Mouse (Mus musculus): Measurements from ENCODE around the gene Ctnna3. TPM values are rescaled to one million over a fixed set of nuclear protein-coding genes. Genes with fewer than 3 reads are reported as not detected.
A peak's percentile ranks its signal among the peaks of the same experiment; 100 is the strongest.

Gene Ctnna3
- total and polyA plus RNA-seq, 2 experiments from 2014 or later = 0.51 to 0.52 TPM

DNA sequence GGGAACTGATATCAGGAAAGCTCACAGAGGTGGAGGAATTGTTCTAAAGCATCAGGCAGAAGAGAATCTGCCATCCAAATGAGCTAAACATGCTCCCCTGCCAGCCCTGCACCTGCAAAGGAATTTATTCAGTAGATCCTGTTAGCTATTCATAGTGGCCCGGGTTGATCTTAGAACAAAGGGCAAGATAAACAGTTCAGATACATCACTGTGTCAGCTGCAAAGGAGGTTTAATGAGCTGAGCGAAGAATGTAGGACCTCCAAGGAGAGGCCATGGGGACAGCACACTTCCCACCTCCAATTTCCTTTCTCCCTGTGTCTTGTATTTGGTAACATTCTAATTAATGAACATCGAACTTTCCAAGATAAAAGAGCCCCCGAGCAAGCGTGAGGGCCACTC is 1206.9 kb downstream of the Ctnna3 start:
- no peaks in the 10 kb centered on the region for H3K9me3 ChIP-seq (ENCODE audit: low read length)
- no peak for TF ChIP-seq CTCF (IDR thresholded peaks at IDR 0.05; ENCODE audit: low read depth)
- no peaks in the 10 kb centered on the region for H3K27me3 ChIP-seq (ENCODE audit: insufficient read depth, low read length)
- H3K27ac ChIP-seq (ENCODE audit: low read depth, low read length) = no peak overlapping the region
- DNase-seq (no peak), ATAC-seq (no peak)
- H3K4me3 ChIP-seq (ENCODE audit: low read depth, low read length) = no peak overlapping the region
- no peaks in the 10 kb centered on the region for H3K4me1 ChIP-seq (ENCODE audit: insufficient read depth)
- whole genome bisulfite sequencing = 10% methylated on average over 5 of the region's 5 CpGs
- H3K4me2 ChIP-seq (ENCODE audit: low read depth) = no peak overlapping the region
- H3K36me3 ChIP-seq (ENCODE audit: insufficient read depth) = no peaks in the 10 kb centered on the region
- H3K9ac ChIP-seq = no peak overlapping the region

DNA sequence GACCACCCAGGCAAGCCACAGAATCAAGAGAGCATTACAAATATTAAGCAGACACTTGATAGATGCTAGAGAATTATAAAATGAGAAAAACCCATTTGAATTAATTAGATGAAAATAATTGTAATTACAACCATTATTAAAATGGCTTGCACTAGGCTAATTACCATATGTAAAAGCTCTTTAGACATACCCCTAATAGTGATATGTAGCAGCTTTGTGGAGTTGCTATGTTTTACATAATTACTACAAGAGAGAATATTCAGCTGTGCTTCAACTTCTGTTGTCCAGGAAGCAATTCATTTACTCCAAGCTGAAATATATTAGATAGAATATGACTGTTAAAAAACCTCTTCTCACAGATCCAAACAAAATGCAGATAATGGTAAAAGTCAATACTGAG is 1209.2 kb downstream of the Ctnna3 start:
- no peak overlapping the region for H3K27ac ChIP-seq (ENCODE audit: low read depth, low read length)
- peak; percentile 36; the same call in 1 of the 2 replicates for ATAC-seq
- no peaks in the 10 kb centered on the region for H3K36me3 ChIP-seq (ENCODE audit: insufficient read depth)
- no peaks in the 10 kb centered on the region for H3K4me1 ChIP-seq (ENCODE audit: insufficient read depth)
- no peak for TF ChIP-seq CTCF (IDR thresholded peaks at IDR 0.05; ENCODE audit: low read depth)
- no peak overlapping the region for H3K9ac ChIP-seq
- no peaks in the 10 kb centered on the region for H3K27me3 ChIP-seq (ENCODE audit: insufficient read depth, low read length)
- no peaks in the 10 kb centered on the region for H3K9me3 ChIP-seq (ENCODE audit: low read length)
- peak; percentile 0 for DNase-seq
- no peak overlapping the region for H3K4me3 ChIP-seq (ENCODE audit: low read depth, low read length)
- H3K4me2 ChIP-seq (ENCODE audit: low read depth) = no peak overlapping the region

DNA sequence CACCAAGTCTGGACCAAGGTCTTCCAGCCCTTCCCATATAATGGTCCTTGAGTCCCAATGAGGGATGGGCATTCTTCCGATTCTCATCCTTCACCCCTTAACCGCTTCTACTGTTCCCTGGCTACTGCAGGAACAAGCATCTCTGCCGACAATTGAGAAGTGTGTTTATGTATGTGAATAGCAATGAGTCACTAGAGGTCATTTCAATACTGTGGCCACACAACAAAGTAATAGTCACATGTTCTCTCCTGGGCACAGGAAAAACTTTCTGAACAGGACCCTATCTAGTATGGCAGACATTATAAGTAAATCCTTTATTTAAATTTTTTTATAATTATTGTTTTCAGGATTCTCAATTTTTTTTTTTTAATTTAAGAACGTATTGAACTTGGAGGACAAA is 1211.2 kb downstream of the Ctnna3 start:
- H3K9me3 ChIP-seq (ENCODE audit: low read length) = no peaks in the 10 kb centered on the region
- no peak for TF ChIP-seq CTCF (IDR thresholded peaks at IDR 0.05; ENCODE audit: low read depth)
- H3K4me2 ChIP-seq (ENCODE audit: low read depth) = no peak overlapping the region
- no peak overlapping the region for H3K27ac ChIP-seq (ENCODE audit: low read depth, low read length)
- no peaks in the 10 kb centered on the region for H3K36me3 ChIP-seq (ENCODE audit: insufficient read depth)
- no peak overlapping the region for H3K4me3 ChIP-seq (ENCODE audit: low read depth, low read length)
- no peaks in the 10 kb centered on the region for H3K27me3 ChIP-seq (ENCODE audit: insufficient read depth, low read length)
- 80% methylated on average over 4 of the region's 4 CpGs for WGBS
- ATAC-seq (no peak), DNase-seq (no peak)
- no peaks in the 10 kb centered on the region for H3K4me1 ChIP-seq (ENCODE audit: insufficient read depth)
- H3K9ac ChIP-seq = no peak overlapping the region

DNA sequence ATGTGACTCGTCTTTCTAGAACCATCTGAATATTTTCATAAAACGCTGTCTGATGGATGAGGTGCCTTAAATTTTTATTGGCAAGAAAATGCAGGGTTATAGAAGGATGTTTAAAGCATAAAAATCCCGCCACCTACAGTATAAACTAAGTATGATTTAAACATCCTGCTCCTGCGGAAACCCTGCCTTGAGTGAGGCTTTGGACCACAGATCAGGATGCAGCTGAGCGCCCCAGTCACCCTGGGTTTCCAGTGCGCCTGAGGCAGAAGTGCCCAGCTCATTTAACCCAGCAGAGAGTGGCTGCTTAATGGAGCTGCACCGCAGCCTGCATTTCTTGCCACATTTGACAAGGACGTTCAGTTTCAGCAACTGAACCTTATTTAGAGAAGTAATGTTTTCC is 1211.7 kb downstream of the Ctnna3 start:
- Histone ChIP-seq H3K27ac (ENCODE audit: low read depth, low read length) (no peak overlapping the region), H3K27me3 (ENCODE audit: insufficient read depth, low read length) (no peaks in the 10 kb centered on the region), H3K4me3 (ENCODE audit: low read depth, low read length) (no peak overlapping the region), H3K4me1 (ENCODE audit: insufficient read depth) (no peaks in the 10 kb centered on the region), H3K4me2 (ENCODE audit: low read depth) (no peak overlapping the region), H3K9ac (no peak overlapping the region), H3K36me3 (ENCODE audit: insufficient read depth) (no peaks in the 10 kb centered on the region), H3K9me3 (ENCODE audit: low read length) (no peaks in the 10 kb centered on the region)
- no peak for TF ChIP-seq CTCF (IDR thresholded peaks at IDR 0.05; ENCODE audit: low read depth)
- ATAC-seq = no peak
- DNase-seq = peak; percentile 3
- WGBS = 57% methylated on average over 8 of the region's 8 CpGs

DNA sequence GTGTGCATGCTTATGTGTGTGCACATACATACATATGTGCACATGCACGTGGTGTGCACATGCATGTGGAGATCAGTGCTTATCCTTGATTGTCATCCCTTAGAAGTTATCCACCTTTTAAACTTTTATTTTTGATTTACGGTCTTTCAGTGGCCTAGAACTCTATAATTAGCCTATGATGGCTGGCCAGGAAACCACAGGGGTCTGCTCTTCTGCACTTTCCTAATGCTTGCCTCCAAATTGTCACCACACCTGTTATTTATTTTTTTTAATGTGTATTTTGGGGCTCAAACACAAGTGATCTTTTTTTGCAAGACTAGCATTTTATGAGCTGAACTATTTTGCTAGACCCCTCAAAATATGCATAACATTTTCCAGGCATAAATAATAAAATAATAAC is 1214.1 kb downstream of the Ctnna3 start:
- Histone ChIP-seq H3K9ac (no peak overlapping the region), H3K9me3 (ENCODE audit: low read length) (no peaks in the 10 kb centered on the region), H3K4me1 (ENCODE audit: insufficient read depth) (no peaks in the 10 kb centered on the region), H3K4me2 (ENCODE audit: low read depth) (no peak overlapping the region), H3K27me3 (ENCODE audit: insufficient read depth, low read length) (no peaks in the 10 kb centered on the region), H3K27ac (ENCODE audit: low read depth, low read length) (no peak overlapping the region), H3K36me3 (ENCODE audit: insufficient read depth) (no peaks in the 10 kb centered on the region), H3K4me3 (ENCODE audit: low read depth, low read length) (no peak overlapping the region)
- ATAC-seq (no peak), DNase-seq (no peak)
- WGBS = 72% methylated on average over 2 of the region's 2 CpGs
- TF ChIP-seq CTCF (IDR thresholded peaks at IDR 0.05; ENCODE audit: low read depth) = no peak

DNA sequence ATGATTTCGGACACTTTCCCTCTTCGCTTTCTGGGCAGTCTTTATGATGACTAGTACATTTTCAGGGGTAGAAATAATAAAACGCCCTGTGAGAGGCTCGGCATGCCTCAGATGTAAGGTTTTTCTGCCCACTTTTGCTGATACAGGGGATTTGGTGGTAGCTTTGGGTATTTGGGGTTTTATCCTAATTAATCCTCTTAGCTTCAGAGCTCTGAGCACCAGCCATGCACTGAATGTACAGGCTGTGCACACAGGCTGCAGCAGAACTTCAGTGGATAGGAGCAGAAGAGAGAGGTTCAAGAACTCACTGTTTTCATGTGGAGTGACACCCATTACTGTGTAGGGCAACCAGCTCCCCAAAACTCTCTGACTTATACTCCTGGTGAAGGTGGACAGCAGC is 1231.3 kb downstream of the Ctnna3 start:
- no peak for TF ChIP-seq CTCF (IDR thresholded peaks at IDR 0.05; ENCODE audit: low read depth)
- DNase-seq = no peak
- Histone ChIP-seq H3K9ac (no peak overlapping the region), H3K36me3 (ENCODE audit: insufficient read depth) (no peaks in the 10 kb centered on the region), H3K9me3 (ENCODE audit: low read length) (no peaks in the 10 kb centered on the region), H3K4me2 (ENCODE audit: low read depth) (no peak overlapping the region), H3K27ac (ENCODE audit: low read depth, low read length) (no peak overlapping the region), H3K4me3 (ENCODE audit: low read depth, low read length) (no peak overlapping the region), H3K27me3 (ENCODE audit: insufficient read depth, low read length) (no peaks in the 10 kb centered on the region), H3K4me1 (ENCODE audit: insufficient read depth) (no peaks in the 10 kb centered on the region)
- WGBS = 48% methylated on average over 4 of the region's 4 CpGs
- no peak for ATAC-seq

DNA sequence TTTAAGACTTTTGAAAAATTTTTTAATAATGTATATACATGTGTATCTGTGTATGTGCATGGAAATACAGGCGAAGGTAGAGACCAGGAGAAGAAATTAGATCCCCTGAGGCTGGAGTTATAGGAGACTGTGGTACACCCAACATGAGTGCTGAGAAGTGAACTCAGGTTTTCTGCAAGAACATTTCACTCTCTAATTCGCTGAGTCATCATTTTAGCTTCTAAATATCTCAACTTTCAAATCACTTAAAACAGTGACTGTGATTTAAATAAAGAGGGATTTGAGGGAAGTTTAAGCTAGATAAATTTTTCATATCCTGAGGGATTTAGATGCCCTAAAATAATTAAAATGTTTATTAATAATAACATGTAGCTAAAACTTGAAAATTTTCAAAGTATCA is 1241.6 kb downstream of the Ctnna3 start:
- no peaks in the 10 kb centered on the region for H3K27me3 ChIP-seq (ENCODE audit: insufficient read depth, low read length)
- H3K9me3 ChIP-seq (ENCODE audit: low read length) = no peaks in the 10 kb centered on the region
- DNase-seq = no peak
- H3K36me3 ChIP-seq (ENCODE audit: insufficient read depth) = no peaks in the 10 kb centered on the region
- no peak overlapping the region for H3K27ac ChIP-seq (ENCODE audit: low read depth, low read length)
- no peaks in the 10 kb centered on the region for H3K4me1 ChIP-seq (ENCODE audit: insufficient read depth)
- 88% methylated on average over 2 of the region's 2 CpGs for WGBS
- no peak for TF ChIP-seq CTCF (IDR thresholded peaks at IDR 0.05; ENCODE audit: low read depth)
- no peak overlapping the region for H3K4me2 ChIP-seq (ENCODE audit: low read depth)
- no peak for ATAC-seq
- H3K9ac ChIP-seq = no peak overlapping the region
- H3K4me3 ChIP-seq (ENCODE audit: low read depth, low read length) = no peak overlapping the region

DNA sequence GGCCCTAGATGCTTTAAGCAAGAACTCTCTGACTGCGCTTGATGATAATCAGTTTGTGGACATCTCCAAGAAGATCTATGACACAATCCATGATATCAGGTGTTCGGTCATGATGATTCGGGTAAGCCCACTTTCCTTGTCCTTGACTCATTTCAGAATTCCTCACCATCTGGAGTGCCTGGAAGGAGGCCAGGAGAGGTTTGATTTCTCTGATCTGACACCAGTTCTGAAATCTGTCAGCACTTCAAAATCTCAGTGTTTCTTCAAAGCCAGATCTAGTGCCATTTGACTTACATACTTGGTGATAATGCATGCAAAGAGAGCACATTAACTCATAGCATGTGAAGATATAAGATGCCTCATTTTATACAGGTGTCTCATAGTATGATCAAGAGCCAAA is 1245.9 kb downstream of the Ctnna3 start:
- WGBS = 83% methylated on average over 3 of the region's 3 CpGs
- no peaks in the 10 kb centered on the region for H3K36me3 ChIP-seq (ENCODE audit: insufficient read depth)
- peak; percentile 39 for DNase-seq

More for the DNA sequence above, 1245.9 kb downstream of the Ctnna3 start:
- no peak overlapping the region for H3K9ac ChIP-seq
- H3K9me3 ChIP-seq (ENCODE audit: low read length) = no peaks in the 10 kb centered on the region
- H3K4me3 ChIP-seq (ENCODE audit: low read depth, low read length) = no peak overlapping the region
- H3K27me3 ChIP-seq (ENCODE audit: insufficient read depth, low read length) = no peaks in the 10 kb centered on the region
- ATAC-seq = no peak
- no peaks in the 10 kb centered on the region for H3K4me1 ChIP-seq (ENCODE audit: insufficient read depth)
- TF ChIP-seq CTCF (IDR thresholded peaks at IDR 0.05; ENCODE audit: low read depth) = no peak
- H3K4me2 ChIP-seq (ENCODE audit: low read depth) = no peak overlapping the region
- no peak overlapping the region for H3K27ac ChIP-seq (ENCODE audit: low read depth, low read length)

Data from forebrain, postnatal 0 days (tissue).